In genomic region chr13:111656769-111657168, GRCm38 (mm10) we compare ENCODE assay signal across 23 mouse cellular contexts. TPM values are rescaled to one million over a fixed set of nuclear protein-coding genes. Genes with fewer than 3 reads are reported as not detected.
DNase-seq lines count a peak whose midpoint lies in the region; ATAC-seq and TF ChIP-seq lines count a peak whose summit lies in the region.
"Had no signal": no experiment of that assay in that cellular context is flagged by ENCODE, and none has a peak within 500 bp of the region (broad histone marks: within the 10 kb centered on the region; RNA-seq: fewer than 3 reads in every experiment).

No protein-coding gene starts in this region.

- peak; percentile 64 for ATAC-seq in G1E (ENCODE audit: extremely low read depth, insufficient number of reproducible peaks, low FRiP score, poor library complexity, severe bottlenecking)
- ATAC-seq in intestine, embryonic 16.5 days = peak; percentile 42; the same call in 1 of the 2 replicates
- ATAC-seq in liver, embryonic 16.5 days (ENCODE audit: low read depth) = peak; percentile 91
- ATAC-seq in midbrain, postnatal 0 days (ENCODE audit: low FRiP score) = no peak
- ATAC-seq: forebrain, postnatal 0 days; Patski had no signal

- no peak overlapping the region for H3K9ac ChIP-seq in intestine, embryonic 16.5 days (ENCODE audit: low read depth, low read length)
- peak overlapping the region; percentile 56 for H3K9ac ChIP-seq in liver, embryonic 16.5 days (ENCODE audit: low read depth, low read length)
- H3K9ac ChIP-seq in midbrain, postnatal 0 days (replicated peaks; ENCODE audit: low read length, poor library complexity, severe bottlenecking) = no peak overlapping the region
- H3K9ac ChIP-seq: embryonic facial prominence, embryonic 12.5 days; forebrain, postnatal 0 days; hindbrain, embryonic 14.5 days; limb, embryonic 13.5 days; lung, embryonic 15.5 days; neural tube, embryonic 12.5 days had no signal

- H3K27ac ChIP-seq in intestine, embryonic 16.5 days (ENCODE audit: low read length) = no peak overlapping the region
- peak overlapping the region; percentile 91 for H3K27ac ChIP-seq in liver, embryonic 16.5 days (ENCODE audit: low read length)
- no peak overlapping the region for H3K27ac ChIP-seq in midbrain, postnatal 0 days (ENCODE audit: low read depth, low read length)
- H3K27ac ChIP-seq: embryonic facial prominence, embryonic 12.5 days; hindbrain, embryonic 14.5 days; limb, embryonic 13.5 days; lung, embryonic 15.5 days; neural tube, embryonic 12.5 days had no signal

- H3K4me2 ChIP-seq in intestine, embryonic 16.5 days (ENCODE audit: low read depth, low read length) = no peak overlapping the region
- H3K4me2 ChIP-seq in liver, embryonic 16.5 days (ENCODE audit: low read depth, low read length) = peak overlapping the region; percentile 80
- H3K4me2 ChIP-seq in midbrain, postnatal 0 days (ENCODE audit: low read depth, low read length, poor library complexity, severe bottlenecking) = no peak overlapping the region
- H3K4me2 ChIP-seq: embryonic facial prominence, embryonic 12.5 days; hindbrain, embryonic 14.5 days; limb, embryonic 13.5 days; lung, embryonic 15.5 days; midbrain, embryonic 11.5 days; neural tube, embryonic 12.5 days had no signal

- H3K4me3 ChIP-seq in G1E (ENCODE audit: low read depth, low read length) = peak overlapping the region; percentile 46; the same call in 1 of the 2 replicates
- no peak overlapping the region for H3K4me3 ChIP-seq in intestine, embryonic 16.5 days (ENCODE audit: low read length)
- peak overlapping the region; percentile 48 for H3K4me3 ChIP-seq in liver, embryonic 16.5 days (ENCODE audit: low read depth, low read length)
- H3K4me3 ChIP-seq in midbrain, postnatal 0 days (ENCODE audit: low read depth, low read length) = no peak overlapping the region
- H3K4me3 ChIP-seq: embryonic facial prominence, embryonic 12.5 days; limb, embryonic 13.5 days; lung, embryonic 15.5 days; neural tube, embryonic 12.5 days had no signal

- WGBS in intestine, embryonic 16.5 days = 56% methylated on average over 3 of the region's 3 CpGs
- 10% methylated on average over 3 of the region's 3 CpGs for WGBS in liver, embryonic 16.5 days (ENCODE audit: insufficient replicate concordance)
- WGBS in midbrain, postnatal 0 days = 82% methylated on average over 3 of the region's 3 CpGs

- peaks cover 80% of the 10 kb centered on the region for H3K4me1 ChIP-seq in G1E (ENCODE audit: insufficient read depth, low read depth, low read length)
- H3K4me1 ChIP-seq in intestine, embryonic 16.5 days (ENCODE audit: control insufficient read depth, insufficient read depth, low read length) = no peaks in the 10 kb centered on the region; the same call in 1 of the 2 replicates
- H3K4me1 ChIP-seq in liver, embryonic 16.5 days (ENCODE audit: control insufficient read depth, low read depth, low read length) = peaks cover 45% of the 10 kb centered on the region
- no peaks in the 10 kb centered on the region for H3K4me1 ChIP-seq in midbrain, postnatal 0 days (ENCODE audit: insufficient read depth, low read length)
- H3K4me1 ChIP-seq: lung, embryonic 15.5 days had no signal

- H3K9me3 ChIP-seq in G1E (replicated peaks) = no peaks in the 10 kb centered on the region
- H3K9me3 ChIP-seq in intestine, embryonic 16.5 days (ENCODE audit: control insufficient read depth, low read length) = no peaks in the 10 kb centered on the region
- no peaks in the 10 kb centered on the region for H3K9me3 ChIP-seq in liver, embryonic 16.5 days (replicated peaks; ENCODE audit: control insufficient read depth, low read length)
- H3K9me3 ChIP-seq in midbrain, postnatal 0 days (ENCODE audit: low read length) = no peaks in the 10 kb centered on the region
- H3K9me3 ChIP-seq: embryonic facial prominence, embryonic 12.5 days; limb, embryonic 13.5 days; lung, embryonic 15.5 days; neural tube, embryonic 12.5 days had no signal

- no peaks in the 10 kb centered on the region for H3K27me3 ChIP-seq in G1E (ENCODE audit: insufficient read depth, low read length)
- H3K27me3 ChIP-seq in intestine, embryonic 16.5 days (replicated peaks; ENCODE audit: control insufficient read depth, insufficient read depth, low read length) = no peaks in the 10 kb centered on the region
- H3K27me3 ChIP-seq in liver, embryonic 16.5 days (ENCODE audit: control insufficient read depth, insufficient read depth, low read depth, low read length) = no peaks in the 10 kb centered on the region
- no peaks in the 10 kb centered on the region for H3K27me3 ChIP-seq in midbrain, postnatal 0 days (ENCODE audit: insufficient read depth, low read length)
- H3K27me3 ChIP-seq: embryonic facial prominence, embryonic 12.5 days; limb, embryonic 13.5 days; neural tube, embryonic 12.5 days had no signal

- DNase-seq in G1E (ENCODE audit: low spot score) = peak; percentile 21
- DNase-seq in c-Kit-positive CD71-positive TER-119-negative erythroid progenitor cells, embryonic 14.5 days (ENCODE audit: low read depth) = peak; percentile 76
- DNase-seq in cerebellum, postnatal 25 days = no peak
- DNase-seq in midbrain, postnatal 0 days (ENCODE audit: low spot score) = no peak
- no peak for DNase-seq in right cerebral cortex, postnatal 10 days (ENCODE audit: low spot score in 2 of 2)
- DNase-seq: adrenal gland, postnatal 10 days; B cell, adult 2 months; cerebellum, adult 8-10 months; forebrain, postnatal 0 days; heart, postnatal 36 days; kidney, adult 11 months; lung, postnatal 4 days; right cerebral cortex, adult 18-20 months; thymus, adult 18-20 months had no signal

- no peaks in the 10 kb centered on the region for H3K36me3 ChIP-seq in G1E (replicated peaks)
- no peaks in the 10 kb centered on the region for H3K36me3 ChIP-seq in intestine, embryonic 16.5 days (ENCODE audit: control insufficient read depth, insufficient read depth, low read length)
- H3K36me3 ChIP-seq in liver, embryonic 16.5 days (ENCODE audit: control insufficient read depth, insufficient read depth) = no peaks in the 10 kb centered on the region
- H3K36me3 ChIP-seq in midbrain, postnatal 0 days (ENCODE audit: insufficient read depth, low read length) = no peaks in the 10 kb centered on the region
- H3K36me3 ChIP-seq: embryonic facial prominence, embryonic 12.5 days; limb, embryonic 13.5 days; lung, embryonic 15.5 days; neural tube, embryonic 12.5 days had no signal

- TF ChIP-seq CTCF in G1E (IDR thresholded peaks at IDR 0.05; ENCODE audit: low read depth, low read length) = no peak
- no peak for TF ChIP-seq CTCF in midbrain, postnatal 0 days (IDR thresholded peaks at IDR 0.05)

RNA-seq across cellular contexts. Expression of gene Mier3, which starts 24.0 kb away (rescaled TPM):
- total RNA-seq in G1E (2014; fragmentation: Nextera tagmentation) = 65.3 and 89.2 TPM in 2 replicates
- 59.3 and 68.6 TPM in 2 replicates for total RNA-seq in G1E (2017)
- 0.96 and 1.6 TPM in 2 replicates for polyA plus RNA-seq in G1E (2012)
- 11.7 and 12.0 TPM in 2 replicates for polyA plus RNA-seq in intestine, embryonic 16.5 days (2015; fragmentation: Nextera tagmentation; extraction: Ambion mirVana)
- 11.6 and 15.1 TPM in 2 replicates for polyA plus RNA-seq in liver, embryonic 16.5 days (2015; fragmentation: Nextera tagmentation; extraction: Ambion mirVana)
- 29.2 and 32.6 TPM in 2 replicates for total RNA-seq in midbrain, postnatal 0 days (2014; rRNA removed)
- polyA plus RNA-seq in midbrain, postnatal 0 days (2015; fragmentation: Nextera tagmentation; extraction: Ambion mirVana) = 13.6 and 14.6 TPM in 2 replicates

Comparison
In these comparisons a context has a peak if more than half of its experiments do, and no peak if none do; other contexts are left out.
1. DNase-seq: peak in G1E (single experiment) and c-Kit-positive CD71-positive TER-119-negative erythroid progenitor cells, embryonic 14.5 days (single experiment); none in cerebellum, postnatal 25 days (0 of 2), midbrain, postnatal 0 days (single experiment) and right cerebral cortex, postnatal 10 days (0 of 2).
2. H3K4me3 ChIP-seq: peak in G1E (single experiment) and liver, embryonic 16.5 days (single experiment); none in intestine, embryonic 16.5 days (single experiment) and midbrain, postnatal 0 days (single experiment).